Mouse (Mus musculus): Measurements from ENCODE around the gene Olfml2b. TPM values are rescaled to one million over a fixed set of nuclear protein-coding genes. Genes with fewer than 3 reads are reported as not detected.

The Olfml2b gene
- total and polyA plus RNA-seq, 3 experiments: not detected

DNA sequence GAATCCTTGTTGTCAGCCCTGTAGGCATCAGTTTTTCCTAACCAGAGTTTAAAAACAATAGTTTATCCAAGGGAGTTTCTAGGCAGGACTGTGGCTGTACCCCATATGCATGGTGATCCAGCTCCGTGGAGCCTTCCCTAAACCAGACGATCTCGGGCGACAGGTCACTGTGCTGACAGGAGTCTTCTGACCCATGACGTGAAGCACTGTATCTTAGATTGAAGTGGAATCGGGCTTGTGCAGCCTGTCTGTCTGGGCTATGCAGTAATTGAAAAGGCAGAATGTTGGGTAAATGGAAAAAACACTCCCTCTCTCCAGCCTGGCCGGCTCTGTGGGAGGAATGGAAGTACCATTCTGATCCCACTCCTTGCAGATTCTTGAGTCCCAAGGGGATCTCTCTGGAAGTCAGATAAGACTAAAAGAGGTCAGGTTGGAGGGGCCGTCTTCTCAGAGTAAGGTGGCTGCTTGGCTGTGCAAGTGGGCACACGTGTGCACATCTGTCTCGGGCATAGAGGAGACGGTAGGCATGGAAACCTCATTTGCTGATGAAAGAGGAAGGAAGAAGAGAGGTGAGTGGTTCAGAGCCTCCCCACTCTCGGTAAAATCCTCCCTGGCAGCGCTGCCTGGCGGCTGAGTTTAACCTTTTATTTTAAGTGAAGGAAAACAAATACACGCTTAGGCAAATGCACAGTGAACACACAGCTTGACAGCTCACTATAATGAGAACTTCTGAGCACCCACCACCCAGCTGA, 7.8 kb downstream of the Olfml2b start:
- Histone ChIP-seq H3K27ac (ENCODE audit: control insufficient read depth, low read depth, low read length) (no peak overlapping the region), H3K9ac (ENCODE audit: control insufficient read depth, low read depth, low read length, poor library complexity, severe bottlenecking) (no peak overlapping the region), H3K79me2 (ENCODE audit: control insufficient read depth, insufficient read depth, low read length, poor library complexity) (no peaks in the 10 kb centered on the region), H3K27me3 (ENCODE audit: control insufficient read depth in 1 of 2, insufficient read depth in 2 of 2, low read length in 2 of 2) (0 out of 4 replicates have a peak, but pooled peaks cover 0 to 3% of the 10 kb centered on the region in 2 experiments), H3K9me3 (replicated peaks; ENCODE audit: insufficient read depth, low read length) (no peaks in the 10 kb centered on the region), H3K36me3 (ENCODE audit: control insufficient read depth in 1 of 2, insufficient read depth in 2 of 2, low read length in 2 of 2) (no peaks in the 10 kb centered on the region), H3K4me1 (ENCODE audit: control insufficient read depth in 1 of 2, insufficient read depth in 2 of 2, low read length in 2 of 2) (no peaks in the 10 kb centered on the region), H3K4me3 (ENCODE audit: control insufficient read depth in 1 of 2, insufficient read depth in 1 of 2, low read depth in 2 of 2, low read length in 2 of 2) (no peak overlapping the region)
- no peak for DNase-seq (ENCODE audit: low read depth, low spot score)
- no peak for TF ChIP-seq ZC3H11A (IDR thresholded peaks at IDR 0.05; ENCODE audit: low read depth, low read length)
- no peak for TF ChIP-seq ZMIZ1 (IDR thresholded peaks at IDR 0.05; ENCODE audit: low read depth, low read length)
- TF ChIP-seq ZKSCAN1 (IDR thresholded peaks at IDR 0.05; ENCODE audit: low read depth, low read length): no peak
- TF ChIP-seq JUND (IDR thresholded peaks at IDR 0.05; ENCODE audit: low read depth, low read length): no peak
- TF ChIP-seq USF1 (IDR thresholded peaks at IDR 0.05; ENCODE audit: low read depth, low read length): no peak
- no peak for TF ChIP-seq MXI1 (IDR thresholded peaks at IDR 0.05; ENCODE audit: low read depth, low read length)
- TF ChIP-seq CHD2 (IDR thresholded peaks at IDR 0.05; ENCODE audit: low read length): no peak
- no peak for TF ChIP-seq MEF2A (IDR thresholded peaks at IDR 0.05; ENCODE audit: extremely low read depth, insufficient replicate concordance, low read depth, low read length, poor library complexity, severe bottlenecking)
- no peak for TF ChIP-seq RAD21 (IDR thresholded peaks at IDR 0.05; ENCODE audit: low read depth, low read length)
- TF ChIP-seq NRF1 (IDR thresholded peaks at IDR 0.05; ENCODE audit: insufficient read depth, low read depth, low read length, poor library complexity, severe bottlenecking): no peak
- no peak for TF ChIP-seq GATA1 (IDR thresholded peaks at IDR 0.05; ENCODE audit: low read depth, low read length)
- no peak for TF ChIP-seq MYB (IDR thresholded peaks at IDR 0.05; ENCODE audit: low read depth, low read length)
- no peak for TF ChIP-seq KAT2A (conservative IDR thresholded peaks at IDR 0.05; ENCODE audit: low read depth, low read length)
- no peak for TF ChIP-seq ZNF384 (IDR thresholded peaks at IDR 0.05; ENCODE audit: low read depth, low read length)
- TF ChIP-seq GABPA (IDR thresholded peaks at IDR 0.05; ENCODE audit: low read depth, low read length): no peak
- TF ChIP-seq SMC3 (IDR thresholded peaks at IDR 0.05; ENCODE audit: low read depth, low read length): no peak
- TF ChIP-seq UBTF (IDR thresholded peaks at IDR 0.05; ENCODE audit: borderline replicate concordance, insufficient read depth, low read depth, low read length): no peak

DNA sequence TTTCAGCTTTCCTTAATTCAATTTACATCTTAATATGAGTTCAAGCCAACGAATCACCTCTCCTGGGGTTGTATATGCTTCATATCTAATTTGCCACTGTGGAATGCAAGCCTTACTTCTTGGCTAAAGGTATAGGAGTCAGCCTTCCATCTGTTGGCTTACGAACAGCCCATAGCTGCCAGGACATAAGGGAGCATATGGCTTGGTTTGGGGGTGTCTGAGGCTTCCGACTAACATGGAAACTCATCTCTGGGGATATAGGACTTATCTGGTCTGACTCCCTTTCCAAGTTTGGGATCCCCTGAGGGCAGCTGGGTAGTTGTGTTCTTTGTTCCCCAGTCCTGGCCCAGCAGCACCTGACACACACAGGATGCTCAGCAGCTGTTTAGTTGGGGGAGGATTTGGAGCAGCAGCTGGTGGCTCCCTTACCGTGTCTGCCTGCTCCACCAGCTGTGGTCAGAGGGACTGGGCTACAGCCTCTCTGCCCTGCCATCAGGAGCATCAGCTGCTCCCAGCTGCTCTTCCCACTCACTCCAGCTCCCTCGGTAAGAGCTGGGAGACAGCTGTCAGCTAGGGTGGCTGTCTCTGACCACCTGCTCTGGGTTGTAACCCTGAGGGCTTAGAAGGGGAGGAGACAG, 11.1 kb downstream of the Olfml2b start:
- Histone ChIP-seq H3K9ac (ENCODE audit: control insufficient read depth, low read depth, low read length, poor library complexity, severe bottlenecking) (no peak overlapping the region), H3K79me2 (ENCODE audit: control insufficient read depth, insufficient read depth, low read length, poor library complexity) (no peaks in the 10 kb centered on the region), H3K4me1 (ENCODE audit: control insufficient read depth in 1 of 2, insufficient read depth in 2 of 2, low read length in 2 of 2) (no peaks in the 10 kb centered on the region), H3K27me3 (ENCODE audit: control insufficient read depth in 1 of 2, insufficient read depth in 2 of 2, low read length in 2 of 2) (0 out of 4 replicates have a peak, but pooled peaks cover 0 to 1% of the 10 kb centered on the region in 2 experiments), H3K4me3 (ENCODE audit: control insufficient read depth in 1 of 2, insufficient read depth in 1 of 2, low read depth in 2 of 2, low read length in 2 of 2) (no peak overlapping the region), H3K27ac (ENCODE audit: control insufficient read depth, low read depth, low read length) (no peak overlapping the region), H3K36me3 (ENCODE audit: control insufficient read depth in 1 of 2, insufficient read depth in 2 of 2, low read length in 2 of 2) (no peaks in the 10 kb centered on the region), H3K9me3 (replicated peaks; ENCODE audit: insufficient read depth, low read length) (no peaks in the 10 kb centered on the region)
- DNase-seq (ENCODE audit: low read depth, low spot score): no peak
- TF ChIP-seq SMC3 (IDR thresholded peaks at IDR 0.05; ENCODE audit: low read depth, low read length) (no peak), E2F4 (IDR thresholded peaks at IDR 0.05; ENCODE audit: borderline replicate concordance, low read depth, low read length) (no peak), RAD21 (IDR thresholded peaks at IDR 0.05; ENCODE audit: low read depth, low read length) (no peak), GABPA (IDR thresholded peaks at IDR 0.05; ENCODE audit: low read depth, low read length) (no peak), MAFK (IDR thresholded peaks at IDR 0.05; ENCODE audit: borderline replicate concordance, low read depth, low read length) (no peak), TBP (IDR thresholded peaks at IDR 0.05; ENCODE audit: low read depth, low read length) (no peak), NRF1 (IDR thresholded peaks at IDR 0.05; ENCODE audit: insufficient read depth, low read depth, low read length, poor library complexity, severe bottlenecking) (no peak), MXI1 (IDR thresholded peaks at IDR 0.05; ENCODE audit: low read depth, low read length) (no peak), ETS1 (IDR thresholded peaks at IDR 0.05; ENCODE audit: low read depth, low read length) (no peak), MYC (IDR thresholded peaks at IDR 0.05; ENCODE audit: low read depth, low read length) (no peak), JUND (IDR thresholded peaks at IDR 0.05; ENCODE audit: low read depth, low read length) (no peak), TAL1 (IDR thresholded peaks at IDR 0.05; ENCODE audit: low read length) (no peak), CHD1 (IDR thresholded peaks at IDR 0.05; ENCODE audit: low read depth, low read length) (no peak), ZKSCAN1 (IDR thresholded peaks at IDR 0.05; ENCODE audit: low read depth, low read length) (no peak), MAZ (IDR thresholded peaks at IDR 0.05; ENCODE audit: low read depth, low read length) (no peak), TCF12 (IDR thresholded peaks at IDR 0.05; ENCODE audit: low read depth, low read length) (no peak), POLR2AphosphoS2 (IDR thresholded peaks at IDR 0.05; ENCODE audit: low read length) (no peak)
